Mouse (Mus musculus): ENCODE results near the gene Tmem274. TPM values are rescaled to one million over a fixed set of nuclear protein-coding genes. Genes with fewer than 3 reads are reported as not detected.
A peak's percentile ranks its signal among the peaks of the same experiment; 100 is the strongest.

Tmem274 gene
- total RNA-seq, 2 experiments from 2014 or later, result not detected

- no peak for DNase-seq (ENCODE audit: low spot score in 2 of 2)
These were observed 7.6 kb upstream of the Tmem274 start for GRCm38 (mm10) chr4:149469557-149469956.

GRCm38 (mm10) chr4:149475096-149475495 is 2.1 kb upstream of the Tmem274 start:
- DNase-seq (ENCODE audit: low spot score in 2 of 2), result no peak

GRCm38 (mm10) chr4:149484566-149484965 is 7.4 kb downstream of the Tmem274 start:
- DNase-seq (ENCODE audit: low spot score in 2 of 2), result peak in 1 of 2 experiments; percentile 11

DNA sequence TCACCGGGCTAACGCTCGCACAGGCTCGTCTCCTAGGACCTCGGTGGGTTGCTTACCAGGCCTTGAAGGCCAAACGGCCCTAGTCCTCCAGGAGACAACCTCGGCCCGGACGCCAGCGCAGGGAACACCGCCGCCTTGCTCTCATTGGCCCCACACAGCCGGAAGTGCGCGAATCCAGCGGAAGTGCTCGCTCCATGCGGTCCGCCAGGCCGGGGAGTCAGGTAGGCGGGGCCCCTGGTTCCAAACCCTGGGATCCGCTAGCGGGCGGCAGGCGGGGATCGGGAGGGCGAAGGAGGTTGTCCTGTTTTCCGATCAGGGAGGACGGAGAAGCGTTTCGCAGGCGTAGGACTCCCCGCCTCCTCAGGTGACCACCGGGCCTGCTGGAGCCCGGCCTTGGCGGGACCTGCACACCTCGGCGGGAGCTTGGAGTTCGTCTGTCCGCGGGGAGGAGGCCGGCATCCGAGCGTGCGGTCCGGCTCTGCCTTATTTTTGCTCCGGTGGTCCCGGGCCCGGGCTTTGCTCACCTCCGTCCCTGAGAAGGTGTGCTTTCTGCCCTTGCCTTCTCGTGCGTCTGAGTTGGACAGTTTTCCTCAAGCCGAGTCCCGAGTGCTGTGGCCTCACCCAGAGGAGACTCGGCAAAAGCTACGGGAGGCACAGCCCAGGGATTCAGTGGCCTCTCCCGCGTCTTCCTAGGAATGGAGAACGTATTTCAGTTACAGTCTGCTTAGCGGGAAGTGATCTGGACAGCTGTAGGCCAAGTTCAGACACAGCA is 8.1 kb downstream of the Tmem274 start, which contains the start of the genes Nmnat1 and Lzic:
Nmnat1 (minus strand) TSS at position 150 of the 772 bp plus-strand sequence.
Lzic (plus strand) TSS at position 177 of the 772 bp plus-strand sequence.
- DNase-seq (ENCODE audit: low spot score in 2 of 2), result peak; percentile 92 to 94

- peak in 1 of 2 experiments; percentile 34 for DNase-seq (ENCODE audit: low spot score in 2 of 2)
These were observed 8.6 kb downstream of the Tmem274 start for GRCm38 (mm10) chr4:149485825-149486206.

DNA sequence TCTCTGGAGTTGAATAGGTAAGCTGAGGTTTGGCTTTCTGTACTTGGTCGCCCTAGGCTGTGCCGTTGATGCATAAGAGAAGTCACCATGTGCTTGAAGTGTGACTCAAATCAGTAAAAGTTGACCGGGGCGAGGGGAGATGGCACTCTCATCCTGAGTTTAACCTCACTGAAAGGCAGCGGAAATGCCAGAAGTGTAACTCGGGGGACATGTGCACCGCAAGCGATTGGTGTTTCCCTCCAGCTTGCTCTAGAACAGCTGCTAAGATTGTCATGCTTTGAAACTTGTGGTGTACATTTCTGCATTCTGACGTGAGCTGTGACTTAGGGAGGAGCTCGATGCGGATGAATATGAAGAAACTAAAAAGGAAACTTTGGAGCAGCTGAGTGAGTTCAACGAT is 10.6 kb downstream of the Tmem274 start:
- DNase-seq (ENCODE audit: low spot score in 2 of 2), result no peak

DNA sequence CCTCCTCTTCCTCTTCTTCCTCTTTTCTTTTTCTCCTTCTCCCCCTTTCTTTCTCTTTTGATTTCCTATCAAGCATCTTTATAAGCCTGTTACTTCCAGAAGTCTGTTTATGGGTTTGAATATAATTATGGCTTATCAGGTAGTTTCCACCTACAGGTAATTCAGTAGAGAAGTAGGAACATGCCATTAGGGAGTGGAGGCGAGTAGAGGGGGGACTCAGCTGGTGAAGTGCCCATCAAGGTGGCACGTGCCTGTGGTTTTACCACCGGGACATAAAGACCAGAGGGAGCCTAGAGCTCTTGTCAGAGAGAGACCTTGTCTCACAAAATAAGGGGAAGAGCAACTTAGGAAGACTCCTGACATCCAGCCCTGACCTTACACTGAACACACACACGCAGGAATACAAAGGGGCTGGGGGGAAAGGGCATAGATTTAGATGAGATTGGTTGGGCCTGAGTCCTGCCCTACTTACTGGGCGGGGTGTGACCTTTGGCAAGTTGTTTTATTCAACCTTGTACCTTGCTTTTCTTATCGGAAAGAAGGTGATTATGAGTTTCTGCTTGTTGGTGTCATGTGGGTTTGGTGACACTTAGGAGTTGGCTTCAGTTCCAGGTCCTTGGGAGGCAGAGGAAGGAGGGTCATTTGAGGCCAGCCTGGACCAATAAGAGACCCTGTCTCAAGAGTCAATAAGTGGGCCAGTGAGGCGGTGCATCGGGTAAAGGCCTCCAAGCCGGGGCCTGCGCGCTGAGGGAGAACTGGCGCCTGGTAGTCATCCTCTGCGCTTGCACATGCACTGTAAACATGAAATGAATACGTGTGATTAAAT is 12.4 kb downstream of the Tmem274 start:
- no peak for DNase-seq (ENCODE audit: low spot score in 2 of 2)

- no peak for DNase-seq (ENCODE audit: low spot score in 2 of 2)
These were observed 14.0 kb downstream of the Tmem274 start for GRCm38 (mm10) chr4:149491151-149491550.

- DNase-seq (ENCODE audit: low spot score in 2 of 2), result peak in 1 of 2 experiments; percentile 48
These were observed 19.4 kb downstream of the Tmem274 start for GRCm38 (mm10) chr4:149496612-149497011.

GRCm38 (mm10) chr4:149498901-149499300 is 21.7 kb downstream of the Tmem274 start:
- DNase-seq (ENCODE audit: low spot score in 2 of 2), result no peak

DNA sequence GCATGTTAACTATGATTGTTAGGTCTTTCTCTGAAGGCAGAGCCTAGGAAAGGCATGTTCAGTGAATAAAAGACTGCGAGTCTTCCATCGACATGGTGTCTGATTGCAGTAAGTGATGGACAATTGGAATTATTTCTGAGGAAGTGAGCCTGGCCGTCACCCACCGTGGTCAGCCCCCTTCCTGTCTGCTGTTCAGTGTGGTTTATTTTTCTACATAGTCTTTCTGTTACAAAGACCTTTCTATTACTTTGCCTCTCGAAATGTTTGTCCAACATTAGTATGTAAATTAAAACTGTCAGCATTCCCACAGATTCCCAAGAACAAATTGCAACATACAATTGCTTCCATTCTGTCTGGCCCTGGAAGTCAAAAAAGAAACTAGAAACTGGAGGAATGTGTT is 22.6 kb downstream of the Tmem274 start:
- no peak for DNase-seq (ENCODE audit: low spot score in 2 of 2)

GRCm38 (mm10) chr4:149504363-149504762 is 27.2 kb downstream of the Tmem274 start:
- no peak for DNase-seq (ENCODE audit: low spot score in 2 of 2)

- DNase-seq (ENCODE audit: low spot score in 2 of 2), result no peak
These were observed 27.7 kb downstream of the Tmem274 start for GRCm38 (mm10) chr4:149504858-149505257.

DNA sequence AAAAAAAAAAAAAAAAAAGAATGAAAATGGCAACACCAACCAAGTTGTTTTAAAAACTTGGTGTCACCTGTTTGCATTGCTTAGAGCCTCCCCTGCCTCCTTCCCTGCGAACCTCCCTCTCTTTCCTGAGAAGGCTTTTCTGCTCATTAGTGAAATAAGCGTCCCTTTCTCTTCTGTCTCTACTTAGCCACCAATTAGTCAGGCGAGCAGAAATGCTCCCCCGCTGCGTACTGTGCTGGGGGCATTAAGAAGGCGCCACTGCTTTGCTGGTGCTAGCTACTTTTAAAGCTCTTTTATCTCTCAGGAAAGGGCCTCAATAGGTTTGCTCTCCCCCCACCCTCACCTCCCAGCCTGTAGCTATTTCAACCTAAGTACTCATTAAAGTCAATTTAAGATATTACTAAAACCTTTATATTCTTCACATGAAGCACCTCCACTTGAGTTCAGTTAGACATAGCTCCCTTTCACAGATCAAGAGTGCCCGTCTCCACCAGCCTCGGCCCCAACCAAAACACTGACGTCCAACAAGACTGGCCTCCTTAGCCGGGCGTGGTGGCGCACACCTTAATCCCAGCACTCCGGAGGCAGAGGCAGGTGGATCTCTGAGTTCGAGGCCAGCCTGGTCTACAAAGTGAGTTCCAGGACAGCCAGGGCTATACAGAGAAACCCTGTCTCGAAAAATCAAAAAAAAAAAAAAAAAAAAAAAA is 28.2 kb downstream of the Tmem274 start:
- no peak for DNase-seq (ENCODE audit: low spot score in 2 of 2)

DNA sequence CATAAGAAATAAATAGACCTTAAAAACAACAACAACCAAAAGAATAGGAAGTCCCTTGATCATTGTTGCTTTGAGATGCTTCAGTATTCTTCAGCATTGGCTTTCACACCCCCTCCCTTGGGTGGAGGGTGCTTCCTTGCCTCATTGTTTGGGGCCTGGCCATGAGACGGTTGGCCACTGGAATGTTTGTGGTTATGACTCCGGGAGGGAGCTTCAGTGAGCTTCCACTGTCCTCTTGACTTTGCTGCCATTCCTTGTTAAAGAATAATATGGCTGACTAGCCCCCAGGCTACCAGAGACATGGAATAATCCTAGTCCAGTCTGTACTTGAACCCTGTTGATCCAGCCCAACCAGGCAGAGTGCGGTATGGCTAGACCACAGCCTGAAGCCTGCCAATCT is 29.7 kb downstream of the Tmem274 start:
- DNase-seq (ENCODE audit: low spot score in 2 of 2), result no peak

- DNase-seq (ENCODE audit: low spot score in 2 of 2), result peak in 1 of 2 experiments; percentile 37
These were observed 34.1 kb downstream of the Tmem274 start for GRCm38 (mm10) chr4:149511221-149511646.

- no peak for DNase-seq (ENCODE audit: low spot score in 2 of 2)
These were observed 34.9 kb downstream of the Tmem274 start for GRCm38 (mm10) chr4:149512072-149512471.

- no peak for DNase-seq (ENCODE audit: low spot score in 2 of 2)
These were observed 38.5 kb downstream of the Tmem274 start for GRCm38 (mm10) chr4:149515706-149516105.

DNA sequence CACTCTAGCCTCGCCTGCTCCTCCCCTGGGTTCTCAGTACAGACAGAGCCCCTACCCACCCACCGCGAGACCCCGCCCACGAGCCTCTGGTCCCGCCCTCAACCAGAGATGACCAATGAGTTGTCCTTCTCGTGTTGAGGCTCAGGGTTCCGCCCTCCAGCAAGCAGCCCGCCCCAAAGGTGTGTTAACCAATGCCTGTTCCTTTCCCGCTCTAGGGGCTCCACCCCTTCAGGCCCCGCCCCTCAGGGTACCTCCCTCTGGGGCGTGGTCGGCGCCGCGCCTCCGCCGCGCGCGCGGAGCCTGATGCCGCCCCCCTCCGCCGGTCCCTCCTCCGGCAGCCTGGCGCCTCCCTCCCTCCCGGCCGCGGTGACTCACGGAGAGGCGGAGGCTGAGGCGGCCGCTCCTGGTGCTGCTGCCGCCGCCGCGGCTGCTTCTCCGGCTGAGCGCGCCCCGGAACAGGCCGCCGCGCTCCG is 40.7 kb downstream of the Tmem274 start, which contains the start of gene Ctnnbip1:
Ctnnbip1 (plus strand) TSS at position 369 of the 473 bp plus-strand sequence.
- DNase-seq (ENCODE audit: low spot score in 2 of 2), result peak; percentile 91 to 96

GRCm38 (mm10) chr4:149518351-149519220 is 41.4 kb downstream of the Tmem274 start:
- DNase-seq (ENCODE audit: low spot score in 2 of 2), result no peak

Data from layer of hippocampus, postnatal 14 days (tissue).